Mouse (Mus musculus) testis, postnatal 10 days (tissue): ENCODE data around the gene Iqschfp.
A peak's percentile ranks its signal among the peaks of the same experiment; 100 is the strongest.

Experiments used
- DNase-seq: peaks from one replicate; pipeline ENCODE4 v3.0.0; 2021; ENCODE audit warnings: low spot score

Iqschfp gene

GRCm38 (mm10) chr3:68351461-68351860 is 459.4 kb downstream of the Iqschfp start:
- DNase-seq: no peak

GRCm38 (mm10) chr3:68352961-68353360 is 460.9 kb downstream of the Iqschfp start:
- DNase-seq: no peak

GRCm38 (mm10) chr3:68353492-68353891 is 461.5 kb downstream of the Iqschfp start:
- peak; percentile 44 for DNase-seq

- DNase-seq: no peak
Observed at GRCm38 (mm10) chr3:68356516-68356915, 464.5 kb downstream of the Iqschfp start.

- no peak for DNase-seq
Observed at GRCm38 (mm10) chr3:68368029-68368428, 476.0 kb downstream of the Iqschfp start.

- no peak for DNase-seq
Observed at GRCm38 (mm10) chr3:68372925-68373324, 480.9 kb downstream of the Iqschfp start.

- DNase-seq: no peak
Observed at GRCm38 (mm10) chr3:68375100-68375508, 483.1 kb downstream of the Iqschfp start.

GRCm38 (mm10) chr3:68377452-68378198 is 485.6 kb downstream of the Iqschfp start:
- no peak for DNase-seq

- no peak for DNase-seq
Observed at GRCm38 (mm10) chr3:68378799-68379198, 486.8 kb downstream of the Iqschfp start.

- no peak for DNase-seq
Observed at GRCm38 (mm10) chr3:68379242-68379641, 487.2 kb downstream of the Iqschfp start.

GRCm38 (mm10) chr3:68383672-68384071 is 491.6 kb downstream of the Iqschfp start:
- no peak for DNase-seq

- no peak for DNase-seq
Observed at GRCm38 (mm10) chr3:68385544-68385943, 493.5 kb downstream of the Iqschfp start.

- DNase-seq: no peak
Observed at GRCm38 (mm10) chr3:68388023-68388422, 496.0 kb downstream of the Iqschfp start.

- DNase-seq: no peak
Observed at GRCm38 (mm10) chr3:68393578-68393977, 501.5 kb downstream of the Iqschfp start.

GRCm38 (mm10) chr3:68398691-68399090 is 506.7 kb downstream of the Iqschfp start:
- no peak for DNase-seq

GRCm38 (mm10) chr3:68400121-68400520 is 508.1 kb downstream of the Iqschfp start:
- DNase-seq: no peak

- DNase-seq: no peak
Observed at GRCm38 (mm10) chr3:68403343-68403742, 511.3 kb downstream of the Iqschfp start.

GRCm38 (mm10) chr3:68403783-68404217 is 511.8 kb downstream of the Iqschfp start:
- DNase-seq: no peak

GRCm38 (mm10) chr3:68405724-68406123 is 513.7 kb downstream of the Iqschfp start:
- DNase-seq: no peak

- no peak for DNase-seq
Observed at GRCm38 (mm10) chr3:68412262-68412661, 520.2 kb downstream of the Iqschfp start.

GRCm38 (mm10) chr3:68419792-68420191 is 527.8 kb downstream of the Iqschfp start:
- no peak for DNase-seq

GRCm38 (mm10) chr3:68420927-68421326 is 528.9 kb downstream of the Iqschfp start:
- DNase-seq: no peak

- no peak for DNase-seq
Observed at GRCm38 (mm10) chr3:68421849-68422248, 529.8 kb downstream of the Iqschfp start.

- no peak for DNase-seq
Observed at GRCm38 (mm10) chr3:68428081-68428480, 536.0 kb downstream of the Iqschfp start.
